Mouse (Mus musculus): ENCODE data around the gene Etv5.

- TF ChIP-seq MEF2A (IDR thresholded peaks at IDR 0.05; ENCODE audit: borderline replicate concordance, low read depth, low read length): no peak
- TF ChIP-seq TCF12 (IDR thresholded peaks at IDR 0.05; ENCODE audit: low read depth, low read length): no peak
- TF ChIP-seq BHLHE40 (IDR thresholded peaks at IDR 0.05; ENCODE audit: low read depth, low read length): no peak
- TF ChIP-seq MYC (IDR thresholded peaks at IDR 0.05; ENCODE audit: low read depth, low read length): no peak
- TF ChIP-seq CHD2 (IDR thresholded peaks at IDR 0.05; ENCODE audit: low read length): no peak
- no peak for TF ChIP-seq CTCF (conservative IDR thresholded peaks at IDR 0.05 in 1 of 2, IDR thresholded peaks at IDR 0.05 in 1 of 2; ENCODE audit: low read depth in 2 of 2, low read length in 2 of 2)
- TF ChIP-seq MAFK (IDR thresholded peaks at IDR 0.05; ENCODE audit: insufficient replicate concordance, low read length): peak; percentile 98
- TF ChIP-seq ZNF384 (IDR thresholded peaks at IDR 0.05; ENCODE audit: low read depth, low read length): no peak
- TF ChIP-seq ZMIZ1 (IDR thresholded peaks at IDR 0.05; ENCODE audit: low read depth, low read length): no peak
Observed at GRCm38 (mm10) chr16:22351194-22351593, 88.3 kb downstream of the Etv5 start.

Data from CH12.LX (cell line).